Mouse (Mus musculus): ENCODE data around the gene Insl6. TPM values are rescaled to one million over a fixed set of nuclear protein-coding genes. Genes with fewer than 3 reads are reported as not detected.

Insl6 gene
- under 1 TPM in 1 of 2 experiments, not detected in 1; 0.66 TPM for total RNA-seq (2021)
- long read RNA-seq, experiment 1: 0 reads
- long read RNA-seq, experiment 2: 0 reads

DNA sequence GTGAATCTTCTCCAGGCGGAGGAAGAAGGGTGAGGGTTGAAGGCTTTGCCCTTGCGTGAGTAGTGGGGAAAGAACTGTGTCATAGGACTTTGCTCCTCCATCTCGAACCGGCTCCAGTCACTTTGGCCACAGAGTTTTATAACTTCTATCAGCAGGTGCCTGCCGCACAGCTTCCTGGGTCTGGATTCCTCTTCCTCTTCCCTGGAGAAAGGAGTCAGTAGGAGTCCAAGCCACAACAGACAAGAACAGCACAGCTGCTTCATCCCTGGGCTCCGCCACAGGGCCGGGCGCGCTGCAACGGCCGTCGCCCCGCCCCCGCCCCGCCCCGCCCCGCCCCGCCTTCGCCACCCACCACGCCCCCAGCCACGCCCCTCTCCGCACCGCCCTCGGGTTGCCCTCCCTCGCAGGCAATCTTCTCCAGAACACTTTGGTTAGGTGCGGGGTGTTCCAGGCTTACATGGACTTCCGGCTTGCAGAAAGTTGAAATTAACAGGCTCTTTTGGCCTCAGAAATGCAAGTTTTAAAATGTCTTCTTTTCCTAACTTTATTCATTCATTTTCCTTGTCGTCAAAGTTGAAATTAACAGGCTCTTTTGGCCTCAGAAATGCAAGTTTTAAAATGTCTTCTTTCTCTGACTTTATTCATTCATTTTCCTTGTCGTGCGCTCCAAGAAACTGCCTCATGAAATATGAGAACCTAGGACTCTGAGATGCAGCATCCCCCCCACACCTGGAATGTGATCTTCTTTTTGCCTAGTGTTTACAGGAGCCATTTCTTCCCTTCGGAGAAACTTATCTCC, at the start of gene Insl6:
Gene Insl6 (minus strand): TSS at position 304 of the 799 bp plus-strand sequence.
- peak; percentile 86 for DNase-seq

DNA sequence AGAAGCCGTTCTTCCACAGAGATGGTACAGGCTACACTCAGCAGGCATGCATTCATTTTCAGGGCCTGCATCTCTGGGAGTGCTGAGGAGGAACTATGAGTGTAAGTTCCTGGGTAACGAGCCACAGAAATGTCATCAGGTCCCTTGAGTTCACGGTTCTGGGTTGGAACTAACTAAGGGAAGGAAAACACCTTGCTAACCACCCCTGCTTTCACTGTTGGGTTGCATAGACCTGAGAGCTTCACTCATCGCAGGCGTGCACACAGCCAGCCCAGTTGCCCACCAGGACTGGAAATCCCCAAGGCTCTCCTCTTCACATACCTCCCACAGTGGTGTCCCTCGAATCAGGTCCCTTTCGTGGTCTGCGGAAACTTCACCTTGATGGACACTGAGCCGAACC, 49.8 kb upstream of the Insl6 start:
- DNase-seq: no peak

DNA sequence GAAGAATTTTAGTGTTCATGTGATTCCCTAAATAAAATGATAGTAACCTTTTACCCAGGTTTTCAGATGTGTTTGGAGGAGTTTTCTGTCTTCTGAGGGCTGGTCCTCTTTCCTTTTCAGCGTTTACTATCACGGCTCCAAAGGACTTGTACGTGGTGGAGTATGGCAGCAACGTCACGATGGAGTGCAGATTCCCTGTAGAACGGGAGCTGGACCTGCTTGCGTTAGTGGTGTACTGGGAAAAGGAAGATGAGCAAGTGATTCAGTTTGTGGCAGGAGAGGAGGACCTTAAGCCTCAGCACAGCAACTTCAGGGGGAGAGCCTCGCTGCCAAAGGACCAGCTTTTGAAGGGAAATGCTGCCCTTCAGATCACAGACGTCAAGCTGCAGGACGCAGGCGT, 48.3 kb upstream of the Insl6 start:
- DNase-seq: no peak

DNA sequence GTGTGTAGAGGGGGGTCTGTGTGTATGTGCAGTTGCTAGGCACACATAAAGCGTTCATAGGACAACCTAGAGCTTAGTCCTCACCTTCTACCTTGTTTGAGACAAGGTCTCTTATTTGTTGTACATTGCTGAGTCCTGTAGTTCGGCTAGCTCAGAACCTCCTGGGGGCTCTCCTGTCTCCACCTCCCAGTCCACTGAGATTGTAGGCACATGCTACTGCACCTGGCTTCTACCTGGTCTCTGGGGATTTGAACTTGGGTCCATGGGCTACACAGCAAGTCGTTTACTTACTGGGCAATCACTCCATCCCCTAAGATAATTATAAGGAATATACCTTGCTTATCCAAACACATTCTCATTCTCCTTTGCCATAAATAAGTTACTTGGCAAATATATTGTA, 47.5 kb upstream of the Insl6 start:
- DNase-seq: no peak

DNA sequence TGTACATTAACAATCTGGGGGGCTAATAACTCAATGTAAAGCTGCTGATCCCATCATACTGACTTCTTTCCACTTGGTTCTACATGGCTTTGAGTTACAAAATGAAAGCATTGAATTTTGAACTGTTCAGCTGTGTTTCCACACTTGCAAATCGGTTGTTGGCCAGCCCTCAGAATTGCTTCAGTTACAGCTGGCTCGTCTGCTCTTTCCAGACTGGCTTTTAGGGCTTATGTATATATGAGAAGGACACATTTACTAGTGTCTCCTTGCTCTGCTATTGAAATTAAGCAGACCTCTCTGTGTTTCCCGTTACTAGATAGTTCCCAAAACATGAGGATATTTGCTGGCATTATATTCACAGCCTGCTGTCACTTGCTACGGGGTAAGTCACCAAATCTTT, 47.0 kb upstream of the Insl6 start:
- DNase-seq: peak; percentile 54

DNA sequence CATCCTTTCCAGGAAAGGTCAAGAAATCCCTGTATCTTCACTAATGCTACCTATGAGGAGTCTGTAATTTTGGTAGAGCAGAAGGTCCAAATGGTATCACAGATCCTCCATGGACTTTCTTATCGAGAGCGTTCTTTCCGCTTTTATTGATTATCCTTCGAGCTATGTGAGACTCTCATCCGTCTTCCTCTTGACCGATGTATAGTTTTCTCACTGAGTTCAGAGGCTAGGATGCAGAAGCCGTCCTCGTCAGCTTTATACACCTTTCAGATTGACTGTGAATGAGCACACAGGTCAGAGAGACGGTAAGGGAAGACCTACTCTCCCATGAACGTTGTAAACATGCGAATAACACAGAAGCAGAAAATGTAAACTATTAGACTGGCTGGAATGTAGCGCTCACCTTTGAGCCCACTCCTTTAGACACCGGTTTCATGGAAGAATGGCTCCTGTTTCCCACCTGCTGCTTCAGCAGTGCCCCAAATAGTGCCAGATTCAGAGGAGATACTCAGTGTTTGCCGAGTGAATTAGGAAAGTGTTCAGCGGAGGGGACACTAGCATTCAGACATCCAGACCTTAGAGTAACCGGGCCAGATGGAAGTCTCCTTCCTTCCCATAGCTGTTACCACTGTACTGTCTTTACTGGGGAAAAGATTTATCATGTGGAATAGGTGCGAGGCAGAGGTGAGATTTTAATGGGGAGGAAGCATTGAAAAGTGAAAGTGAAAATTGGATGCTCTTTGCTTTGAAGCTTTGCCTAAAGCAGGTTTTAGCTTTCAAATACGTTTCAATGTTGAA, 46.3 kb upstream of the Insl6 start:
- no peak for DNase-seq

DNA sequence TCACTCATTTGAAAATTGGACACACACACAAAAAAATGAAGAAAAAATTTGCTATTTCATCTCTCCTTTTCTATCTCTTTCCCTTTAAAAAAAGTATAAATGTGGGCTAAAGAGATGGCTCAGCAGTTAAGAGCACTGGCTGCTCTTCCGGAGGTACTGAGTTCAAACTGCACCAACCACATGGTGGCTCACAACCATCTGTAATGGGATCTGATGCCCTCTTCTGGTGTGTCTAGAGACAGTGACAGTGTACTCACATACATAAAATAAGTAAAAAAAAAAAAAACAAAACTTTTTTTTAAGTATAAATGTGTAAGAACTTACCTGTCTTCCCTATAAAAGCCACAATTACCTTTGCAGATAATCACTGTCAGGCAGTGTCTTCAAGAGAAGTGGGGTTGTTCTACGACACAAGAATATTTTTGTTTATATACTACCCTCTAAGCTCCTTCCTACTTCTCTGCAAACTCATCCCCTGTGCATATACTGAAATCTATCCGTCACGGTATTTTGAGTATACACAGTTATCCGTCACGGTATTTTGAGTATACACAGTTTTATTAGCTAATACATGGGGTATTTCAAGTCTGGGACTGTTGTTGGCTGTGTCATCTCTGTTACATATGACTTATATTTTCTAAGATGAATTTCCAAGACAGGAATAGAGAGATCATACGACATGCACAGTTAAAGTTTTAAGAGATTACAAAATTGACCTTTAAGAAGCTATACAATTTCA, 45.6 kb upstream of the Insl6 start:
- DNase-seq: no peak

DNA sequence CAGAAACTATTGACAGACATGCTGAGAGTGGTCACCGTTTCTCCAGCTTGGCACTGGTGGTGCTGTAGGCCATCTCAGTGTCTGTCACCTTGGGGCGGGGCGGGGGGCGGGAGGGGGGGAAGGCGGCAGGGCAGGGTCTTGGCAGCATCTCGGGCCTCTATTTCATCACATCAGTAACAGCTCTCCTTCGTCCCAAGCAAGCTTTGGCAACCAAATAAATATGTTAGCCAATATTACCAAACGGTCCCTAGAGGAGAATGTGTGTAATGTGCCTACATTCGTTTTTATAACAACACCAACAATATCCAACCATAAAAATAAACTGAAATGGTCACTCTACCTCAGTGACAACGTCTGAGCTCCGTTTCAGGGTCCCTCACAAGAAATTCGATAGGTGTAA, 45.0 kb upstream of the Insl6 start:
- DNase-seq: peak; percentile 32

DNA sequence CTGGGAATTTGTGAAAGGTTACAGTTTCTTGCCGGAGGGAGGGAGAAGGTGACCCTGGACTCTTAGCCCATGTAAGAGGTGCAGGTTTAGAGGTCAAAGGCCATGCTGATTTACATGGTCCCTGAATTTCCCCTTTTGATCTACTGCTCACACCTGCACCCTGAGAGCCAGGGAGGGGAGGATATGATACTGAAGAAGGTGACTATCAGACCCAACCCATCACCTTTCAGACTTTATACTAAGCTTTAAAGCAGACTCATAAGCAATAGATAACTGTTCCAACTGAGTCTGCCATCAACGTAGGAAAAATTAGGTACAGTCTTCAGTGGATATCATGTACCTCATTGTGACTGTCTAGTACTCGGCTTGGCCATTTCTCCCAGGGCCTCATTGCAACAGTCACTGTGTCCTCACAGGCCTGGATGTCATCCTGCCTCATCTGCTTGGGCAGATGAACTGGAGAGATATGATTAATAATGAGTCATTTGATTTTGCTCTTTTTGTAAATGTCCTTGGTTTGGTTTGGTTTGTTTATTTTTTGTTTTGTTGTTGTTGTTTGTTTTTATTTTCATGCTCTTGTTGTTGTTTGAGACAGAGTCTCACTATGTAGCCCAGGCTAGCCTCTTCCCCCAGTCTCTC, 43.6 kb upstream of the Insl6 start:
- peak; percentile 24 for DNase-seq

DNA sequence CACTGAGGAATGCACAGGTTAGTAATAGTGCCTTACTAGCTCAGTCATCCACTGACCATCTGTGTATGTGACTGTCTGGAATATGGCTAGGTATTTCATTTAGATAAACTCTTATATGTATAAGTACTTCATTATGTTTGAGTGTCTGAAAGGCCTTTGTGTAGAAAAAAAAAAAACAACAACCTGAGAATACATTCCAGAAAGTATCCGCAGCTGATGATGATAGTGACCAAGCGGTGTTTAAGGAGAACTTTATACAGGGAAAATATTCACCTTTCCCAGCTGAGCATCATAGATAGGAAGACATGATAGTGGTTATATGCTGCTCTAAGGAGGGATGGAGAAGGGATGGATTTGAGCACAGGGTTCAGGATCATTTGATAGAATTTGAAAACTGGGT, 42.9 kb upstream of the Insl6 start:
- no peak for DNase-seq

DNA sequence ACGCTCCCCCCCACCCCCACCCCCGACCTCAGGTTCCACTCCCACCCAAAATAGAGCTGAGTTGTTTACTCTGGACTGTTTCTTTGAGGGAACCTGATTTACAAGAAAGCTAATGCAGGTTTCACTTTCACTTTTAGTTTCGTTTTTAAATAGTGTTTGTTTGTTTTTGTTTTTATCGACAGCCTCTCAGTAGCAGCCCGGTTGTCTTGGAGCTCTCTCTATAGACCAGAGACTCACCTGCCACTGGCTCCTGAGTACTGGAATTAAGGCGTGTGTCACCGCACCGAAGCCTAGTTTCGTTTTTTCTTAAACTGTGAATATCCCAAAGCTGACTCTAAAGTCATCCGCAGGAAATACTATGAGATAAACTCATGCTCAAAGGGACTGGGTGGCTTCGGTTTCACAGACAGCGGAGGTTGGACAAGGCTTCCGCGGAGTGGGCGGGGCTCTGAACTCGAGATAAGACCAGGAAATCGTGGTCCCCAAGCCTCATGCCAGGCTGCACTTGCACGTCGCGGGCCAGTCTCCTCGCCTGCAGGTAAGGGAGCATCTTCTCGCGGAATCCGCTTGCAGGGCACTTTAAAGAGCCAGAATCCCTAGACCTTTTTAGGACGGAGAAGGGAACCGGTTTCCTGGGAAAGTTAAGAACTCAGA, 41.9 kb upstream of the Insl6 start, which contains the start of the genes Plgrkt and Cd274:
Gene Plgrkt (minus strand): TSS at position 422 of the 654 bp plus-strand sequence.
Gene Cd274 (plus strand): TSS at position 487 of the 654 bp plus-strand sequence.
- DNase-seq: peak; percentile 87

DNA sequence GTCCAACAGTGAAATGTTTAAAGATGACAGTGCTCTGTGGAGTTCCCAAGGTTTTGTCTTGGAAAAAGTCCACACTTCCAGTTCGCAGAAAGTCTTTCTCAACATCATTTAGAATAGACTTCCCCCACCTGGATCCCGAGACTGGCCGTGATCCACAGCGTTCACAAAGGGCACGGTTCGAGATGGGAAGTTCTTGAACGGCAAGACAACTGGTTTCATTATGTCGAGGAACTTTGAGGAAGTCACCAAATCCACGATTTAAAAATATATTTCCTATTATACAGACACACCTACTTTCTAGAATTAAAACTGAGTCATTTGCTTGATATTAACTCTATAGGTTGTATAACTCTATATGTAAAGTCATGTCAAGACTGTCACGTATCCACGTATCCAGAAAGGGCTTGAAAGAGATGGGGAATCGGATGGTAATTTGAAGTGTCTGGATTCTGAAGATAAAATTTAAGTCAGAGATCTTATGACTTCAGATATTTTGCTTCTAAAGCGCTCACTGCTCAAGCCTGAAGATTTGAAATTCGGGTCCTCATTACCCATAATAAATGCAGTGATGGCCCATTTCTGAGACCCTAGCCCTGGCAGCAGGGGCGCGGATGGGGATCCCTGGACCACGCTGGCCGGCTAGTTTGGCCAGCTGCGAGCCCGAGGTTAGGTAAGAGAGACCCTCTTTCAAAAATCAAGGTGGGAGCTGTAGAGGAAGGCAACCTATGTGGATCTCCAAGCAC, 41.2 kb upstream of the Insl6 start:
- DNase-seq: no peak

DNA sequence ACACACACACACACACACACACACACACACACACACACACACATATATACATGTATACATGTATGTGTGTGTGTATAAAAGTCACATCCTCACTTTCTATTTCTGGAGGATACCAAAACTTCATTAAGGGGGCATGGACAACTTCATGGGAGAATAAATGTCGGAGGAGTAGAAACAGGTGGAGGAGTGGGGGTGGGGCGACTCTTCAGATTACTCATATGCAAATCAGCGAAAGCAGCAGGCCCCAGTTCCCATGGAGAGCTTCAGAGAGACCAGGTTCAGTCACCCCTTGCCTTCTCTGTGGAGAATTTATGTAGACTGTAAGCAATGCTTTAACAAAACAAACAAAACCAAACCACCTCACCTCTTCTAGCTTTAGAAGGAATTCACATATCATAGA, 39.9 kb upstream of the Insl6 start:
- no peak for DNase-seq

DNA sequence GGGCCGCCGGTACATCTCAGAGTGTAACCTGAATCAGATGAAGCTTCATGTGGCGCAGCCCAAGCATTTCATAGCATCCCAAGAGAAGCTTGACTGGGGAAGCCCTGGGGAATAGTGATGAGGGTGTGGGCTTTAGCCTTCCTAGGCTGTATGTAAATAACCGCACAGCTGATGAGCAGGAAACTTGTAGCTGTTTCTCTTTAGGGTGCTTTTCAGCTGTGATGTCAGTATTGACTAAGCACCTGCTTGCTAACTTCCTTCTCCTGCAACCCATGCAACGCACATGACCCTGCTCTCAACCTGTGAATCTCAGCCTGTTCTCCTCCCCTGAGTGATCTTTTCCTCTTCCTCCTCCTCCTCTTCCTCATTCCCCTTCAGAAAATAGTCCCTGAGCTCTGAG, 38.9 kb upstream of the Insl6 start:
- DNase-seq: no peak

DNA sequence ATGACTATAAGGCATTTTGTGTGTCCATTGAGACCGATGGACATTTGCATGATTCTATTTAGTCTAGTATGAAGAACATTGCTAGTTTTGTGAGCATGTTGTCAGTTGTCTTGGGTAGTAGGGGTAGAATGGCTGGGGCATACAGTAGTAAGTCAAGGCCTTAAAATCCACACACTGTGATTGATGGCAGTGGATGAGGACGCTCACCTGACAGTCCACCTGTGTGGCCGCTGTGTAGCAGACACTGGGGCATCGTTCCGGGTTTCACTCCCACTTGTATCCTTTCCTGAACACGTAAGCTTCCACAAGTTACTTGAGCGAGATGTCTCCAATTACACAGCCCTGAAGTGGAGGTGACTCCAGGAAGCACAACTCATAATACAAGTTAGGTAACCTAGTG, 38.4 kb upstream of the Insl6 start:
- DNase-seq: no peak

DNA sequence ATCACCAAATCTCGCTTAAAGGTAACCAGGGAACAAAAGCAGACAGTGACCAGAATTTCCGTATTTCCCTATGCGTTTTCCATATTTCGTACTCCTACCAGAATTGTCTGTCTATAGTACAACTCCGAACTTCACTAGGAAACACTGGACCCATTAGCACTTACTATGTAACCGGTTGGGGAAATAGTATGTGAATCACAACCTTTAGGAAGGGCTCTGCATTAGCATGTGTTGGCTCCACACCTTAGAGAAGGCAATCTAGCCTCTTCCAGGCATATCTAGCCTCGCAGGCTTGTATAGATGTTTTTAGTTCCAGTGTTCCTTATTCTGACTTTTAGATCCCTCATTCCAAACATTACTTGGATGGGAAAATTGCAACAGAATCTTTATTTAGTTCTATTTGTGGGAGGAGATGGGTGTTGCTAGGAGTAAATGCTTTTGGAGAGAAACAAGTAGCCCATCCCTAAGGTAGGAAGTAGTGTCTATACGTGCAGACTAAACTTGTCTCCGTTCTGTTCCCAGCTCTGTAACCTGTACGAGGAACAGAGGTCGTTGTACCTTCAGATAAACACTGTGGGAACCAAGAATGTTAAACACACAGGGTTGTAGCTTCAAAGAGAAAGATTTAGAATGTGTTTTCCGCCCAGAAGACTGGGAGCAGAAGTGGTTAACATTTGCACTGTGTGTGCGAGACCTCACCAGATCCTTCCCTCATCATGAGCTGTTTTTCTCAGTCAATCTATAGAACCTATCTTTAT, 37.2 kb upstream of the Insl6 start:
- no peak for DNase-seq

DNA sequence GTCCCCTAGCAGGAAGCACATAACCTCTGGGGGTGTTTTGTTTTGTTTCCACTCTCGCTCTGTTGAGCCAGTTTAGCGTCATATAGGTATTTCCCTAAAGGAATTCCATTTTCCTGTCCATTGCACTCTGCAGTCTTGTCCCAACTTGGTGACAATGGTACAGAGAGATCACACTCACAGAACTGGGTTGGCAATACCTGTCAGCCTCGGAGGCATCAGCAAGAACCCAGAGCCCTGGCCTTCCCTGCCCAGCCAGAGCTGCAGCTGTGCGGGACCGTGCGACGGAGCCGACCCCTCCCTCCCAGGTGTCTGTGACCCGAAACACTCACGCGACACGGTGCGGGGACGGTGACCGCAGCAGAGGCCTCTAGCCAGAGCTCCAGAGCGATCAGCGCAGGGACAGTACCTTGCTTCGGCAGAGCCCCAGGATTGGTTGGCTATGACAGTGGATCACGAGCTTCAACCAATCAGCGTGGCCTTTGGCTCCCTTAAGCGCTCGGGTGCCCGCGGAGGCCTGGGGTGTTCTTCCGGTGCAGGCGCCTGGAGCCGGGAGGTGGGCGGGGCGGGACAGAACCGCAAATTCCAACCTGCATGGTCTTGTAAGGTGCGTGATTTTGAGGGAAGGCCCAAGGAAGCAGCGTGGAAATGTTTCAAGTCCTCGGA, 36.4 kb upstream of the Insl6 start:
- DNase-seq: peak; percentile 93

DNA sequence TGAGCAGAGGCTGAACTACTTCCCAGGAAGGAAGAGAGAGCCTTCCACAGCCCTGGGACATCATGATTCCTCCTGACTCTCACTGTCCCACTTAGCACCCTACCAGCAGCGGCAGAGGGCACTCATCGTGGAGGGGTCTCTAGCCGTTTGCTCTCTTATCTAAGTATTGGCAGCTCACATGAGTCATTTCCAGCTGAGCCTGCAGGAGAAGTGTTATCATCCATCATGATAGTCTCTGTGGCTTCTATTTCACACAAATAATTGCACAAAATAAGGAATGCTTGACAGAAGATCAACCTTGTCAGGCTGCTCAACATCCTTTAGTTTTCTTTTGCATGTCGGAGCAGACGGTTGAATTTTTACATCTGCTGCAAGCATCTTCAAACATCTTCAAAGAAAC, 35.1 kb upstream of the Insl6 start:
- no peak for DNase-seq

DNA sequence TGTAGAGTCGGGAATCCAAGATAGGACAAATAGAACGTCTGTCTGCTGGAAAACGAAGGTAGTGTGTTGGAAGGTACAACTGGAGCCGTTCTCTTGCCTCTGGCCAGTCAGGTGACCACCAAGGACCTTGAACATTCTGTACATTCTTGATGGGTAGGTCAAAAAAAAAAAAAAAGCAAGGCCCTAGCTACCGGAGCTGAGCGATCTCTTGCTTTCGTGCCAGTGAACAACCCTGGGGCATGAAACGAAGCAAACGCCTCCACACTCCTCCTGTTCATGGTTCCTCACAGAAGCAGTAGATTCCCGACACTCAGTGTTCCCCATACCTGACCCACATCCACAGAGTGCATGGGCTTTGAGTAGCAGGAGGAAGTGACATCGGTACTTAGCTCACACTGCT, 31.1 kb upstream of the Insl6 start:
- DNase-seq: no peak

Measured in adrenal gland, postnatal 10 days (tissue).